Mouse (Mus musculus) embryonic facial prominence, embryonic 15.5 days (tissue): ENCODE data around the gene Trim29. TPM values are rescaled to one million over a fixed set of nuclear protein-coding genes. Genes with fewer than 3 reads are reported as not detected.

Experiments
- ATAC-seq: fragments of 200-750 bp; cut with Nextera tagmentation; 2 replicates; pipeline ENCODE4 v1.8.0; 2017; ENCODE audit warnings: low read depth, moderate TSS enrichment; ENCODE audit not compliant: insufficient number of reproducible peaks, low FRiP score, low TSS enrichment
- H3K27ac ChIP-seq: fragments of 300-500 bp; sonication (generic); replicated peaks from 2 replicates; pipeline ENCODE4 v1.5.1; 2015; ENCODE audit warnings: mild to moderate bottlenecking, inconsistent platforms
- H3K27me3 ChIP-seq: fragments of 300-500 bp; sonication (generic); 2 replicates; pipeline ENCODE4 v1.6.1; 2015; ENCODE audit warnings: inconsistent platforms
- H3K36me3 ChIP-seq: fragments of 300-500 bp; sonication (generic); 2 replicates; pipeline ENCODE4 v1.6.1; 2015; ENCODE audit warnings: mild to moderate bottlenecking, inconsistent platforms
- H3K4me1 ChIP-seq: fragments of 300-500 bp; sonication (generic); 2 replicates; pipeline ENCODE4 v1.6.1; 2015; ENCODE audit warnings: inconsistent platforms
- H3K4me2 ChIP-seq: fragments of 300-500 bp; sonication (generic); replicated peaks from 2 replicates; pipeline ENCODE4 v1.6.1; 2015; ENCODE audit warnings: mild to moderate bottlenecking, inconsistent platforms
- H3K4me3 ChIP-seq: fragments of 300-500 bp; sonication (generic); replicated peaks from 2 replicates; pipeline ENCODE4 v1.5.1; 2015; ENCODE audit warnings: mild to moderate bottlenecking, inconsistent platforms
- H3K9ac ChIP-seq: fragments of 300-500 bp; sonication (generic); 2 replicates; pipeline ENCODE4 v1.6.1; 2015; ENCODE audit warnings: inconsistent platforms
- H3K9me3 ChIP-seq: fragments of 300-500 bp; sonication (generic); replicated peaks from 2 replicates; pipeline ENCODE4 v1.6.1; 2016; ENCODE audit warnings: inconsistent platforms
- WGBS: fragments of 180-500 bp; shearing (Covaris S2); methylation state at CpG from one replicate; pipeline ENCODE4 v1.1.7; 2015; 5-methylcytosine and 5-hydroxymethylcytosine counted together
- polyA plus RNA-seq: library from polyadenylated mRNA; unstranded; fragments of >200 nt; fragmentation: Nextera tagmentation; extraction: Ambion mirVana; gene quantifications from 2 replicates; pipeline ENCODE4 v1.2.1, GENCODE M21; 2015

The Trim29 gene
- polyA plus RNA-seq, 1 experiment from 2014 or later = 142 TPM

DNA sequence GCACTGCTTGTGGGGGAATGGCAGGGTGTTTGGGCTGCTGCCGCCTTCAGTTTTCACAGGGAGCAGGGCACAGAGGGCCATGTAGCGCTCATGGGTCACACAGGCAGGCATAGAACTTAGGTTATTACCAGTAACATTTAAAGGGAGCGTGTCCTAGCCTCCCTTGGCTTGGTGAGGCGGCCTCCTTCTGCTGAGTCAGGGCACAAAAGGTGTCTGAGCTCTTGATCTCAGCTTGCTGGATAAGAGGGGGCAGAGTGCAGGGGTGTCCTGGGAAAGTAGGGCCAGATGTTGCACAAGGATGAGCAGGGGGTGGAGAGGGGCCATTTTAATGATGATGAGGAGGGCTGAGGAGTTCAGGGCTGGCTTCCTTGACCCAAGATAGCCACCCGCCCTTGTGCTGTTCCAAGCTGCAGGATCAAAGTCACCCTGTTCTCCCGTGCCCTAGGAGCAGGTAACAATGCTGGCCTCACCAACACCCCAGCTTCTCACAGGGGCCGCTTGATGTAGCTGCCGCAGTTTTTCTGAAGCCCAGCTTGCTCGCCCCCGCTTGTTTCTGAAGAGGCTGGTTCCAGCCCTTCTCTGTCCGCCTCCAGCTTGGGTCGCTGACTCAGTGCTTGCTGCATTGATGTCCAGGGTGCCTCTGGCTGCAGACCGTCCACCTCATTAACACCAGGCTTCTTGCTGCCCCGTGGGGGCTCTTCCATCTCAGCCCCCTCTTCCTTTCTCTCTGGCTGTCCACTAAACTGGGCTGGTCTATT is 38.7 kb upstream of the Trim29 start:
- H3K27ac ChIP-seq = no peak overlapping the region
- no peak overlapping the region for H3K4me3 ChIP-seq
- 71% methylated on average over 14 of the region's 14 CpGs for WGBS
- no peaks in the 10 kb centered on the region for H3K36me3 ChIP-seq
- H3K9ac ChIP-seq = no peak overlapping the region
- peaks cover 22% of the 10 kb centered on the region for H3K4me1 ChIP-seq
- H3K4me2 ChIP-seq = no peak overlapping the region
- peaks cover 15% of the 10 kb centered on the region for H3K27me3 ChIP-seq
- ATAC-seq = no peak
- no peaks in the 10 kb centered on the region for H3K9me3 ChIP-seq

DNA sequence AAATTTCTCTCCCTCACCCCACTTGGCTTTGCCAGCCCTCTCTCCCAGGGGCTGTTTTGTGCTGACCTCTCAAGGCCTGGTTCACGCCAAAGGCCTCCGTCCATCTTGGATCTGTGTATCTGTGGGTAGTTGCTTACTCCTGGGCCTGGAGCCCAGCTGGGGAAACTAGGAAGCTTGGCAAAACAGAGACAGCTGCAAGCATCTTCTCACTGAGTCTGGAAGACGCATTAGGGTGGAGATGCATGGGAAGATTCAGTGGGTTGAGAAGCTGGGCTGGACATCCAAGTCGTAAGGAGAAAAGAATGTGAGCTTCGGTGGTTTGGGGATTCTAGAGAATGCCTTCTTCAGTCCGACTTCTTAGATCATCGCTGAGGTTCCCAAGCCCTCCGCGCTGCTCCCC is 36.9 kb upstream of the Trim29 start:
- Histone ChIP-seq H3K4me2 (no peak overlapping the region), H3K27ac (no peak overlapping the region), H3K9ac (no peak overlapping the region), H3K4me3 (no peak overlapping the region), H3K27me3 (peaks cover 15% of the 10 kb centered on the region), H3K36me3 (no peaks in the 10 kb centered on the region), H3K9me3 (no peaks in the 10 kb centered on the region), H3K4me1 (peaks cover 22% of the 10 kb centered on the region)
- ATAC-seq = no peak
- 71% methylated on average over 9 of the region's 9 CpGs for WGBS

DNA sequence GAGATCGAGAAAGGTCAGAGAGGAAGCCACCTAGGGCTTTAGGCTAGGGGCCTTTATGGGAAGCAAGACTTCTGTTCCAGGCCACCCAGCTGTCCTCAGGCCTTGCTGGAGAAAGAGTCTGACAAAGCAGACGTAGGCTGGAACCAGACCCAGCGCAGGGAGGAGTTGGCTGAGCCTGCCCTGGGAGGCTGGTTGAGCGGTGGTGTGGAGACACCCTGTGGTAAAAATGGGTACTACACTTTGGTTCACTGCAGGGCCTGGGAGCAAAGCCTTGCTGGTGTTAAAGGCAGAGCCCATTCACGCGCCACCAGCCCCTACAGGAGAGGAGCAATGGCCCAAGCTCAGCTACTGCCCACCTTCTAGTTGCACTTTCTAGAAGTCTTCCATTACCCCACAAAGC is 26.4 kb upstream of the Trim29 start:
- no peak overlapping the region for H3K27ac ChIP-seq
- H3K4me2 ChIP-seq = no peak overlapping the region
- peak; percentile 82 for ATAC-seq
- no peaks in the 10 kb centered on the region for H3K9me3 ChIP-seq
- no peaks in the 10 kb centered on the region for H3K27me3 ChIP-seq
- WGBS = 6% methylated on average over 6 of the region's 6 CpGs
- H3K9ac ChIP-seq = 0 out of 2 replicates have a peak overlapping the region, but pooled peaks have one; percentile 1
- H3K4me1 ChIP-seq = peaks cover 27% of the 10 kb centered on the region
- no peak overlapping the region for H3K4me3 ChIP-seq
- no peaks in the 10 kb centered on the region for H3K36me3 ChIP-seq

DNA sequence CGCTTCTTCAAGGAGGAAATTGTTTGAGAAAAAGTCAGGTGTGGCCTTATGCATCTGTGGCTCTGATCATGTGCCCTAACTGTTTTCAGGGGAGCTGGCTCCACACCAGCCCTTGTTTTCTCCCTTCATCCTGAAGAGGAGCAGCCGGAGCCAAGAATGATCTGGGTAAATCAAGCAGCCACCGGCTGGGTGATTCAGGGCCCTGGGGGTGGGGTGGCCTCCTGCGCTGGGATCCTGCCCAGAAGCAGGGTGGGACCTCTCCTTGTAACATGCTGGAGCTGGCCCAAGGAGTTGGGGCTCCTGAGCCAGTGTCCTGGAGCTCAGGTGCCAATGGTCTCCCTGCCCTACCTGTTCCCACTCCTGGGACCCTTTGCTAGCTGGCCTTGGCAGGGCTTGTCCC is 25.4 kb upstream of the Trim29 start:
- 65% methylated on average over 4 of the region's 4 CpGs for WGBS
- no peaks in the 10 kb centered on the region for H3K36me3 ChIP-seq
- H3K4me3 ChIP-seq = no peak overlapping the region
- ATAC-seq = no peak
- no peak overlapping the region for H3K27ac ChIP-seq
- H3K4me2 ChIP-seq = no peak overlapping the region
- H3K27me3 ChIP-seq = no peaks in the 10 kb centered on the region
- no peaks in the 10 kb centered on the region for H3K9me3 ChIP-seq
- H3K4me1 ChIP-seq = peaks cover 27% of the 10 kb centered on the region
- no peak overlapping the region for H3K9ac ChIP-seq

DNA sequence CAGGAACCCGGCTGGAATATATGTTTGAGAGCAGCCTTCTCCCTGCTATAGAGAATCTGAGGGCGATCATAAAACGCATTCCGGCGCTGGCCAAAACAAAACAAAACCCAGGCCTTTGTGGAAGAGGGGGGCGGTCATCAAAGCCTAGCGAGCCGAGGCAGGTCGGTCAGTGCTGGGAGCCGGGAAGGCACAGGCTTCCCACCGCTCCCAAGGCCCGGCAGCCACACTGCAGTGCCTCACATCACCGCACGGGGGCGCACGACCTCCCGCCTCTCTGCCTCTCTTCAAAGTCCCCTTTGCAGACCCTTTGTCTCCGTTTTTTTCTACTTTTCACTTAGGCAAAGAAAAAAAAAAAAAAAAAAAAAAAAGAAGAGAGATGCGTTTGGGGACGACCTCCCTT is 23.8 kb upstream of the Trim29 start:
- Histone ChIP-seq H3K27me3 (no peaks in the 10 kb centered on the region), H3K4me2 (peak overlapping the region; percentile 36), H3K36me3 (no peaks in the 10 kb centered on the region), H3K9me3 (no peaks in the 10 kb centered on the region), H3K27ac (no peak overlapping the region), H3K4me3 (0 out of 2 replicates have a peak overlapping the region, but pooled peaks have one; percentile 18), H3K9ac (no peak overlapping the region), H3K4me1 (peaks cover 27% of the 10 kb centered on the region)
- no peak for ATAC-seq
- WGBS = 2% methylated on average over 20 of the region's 20 CpGs

DNA sequence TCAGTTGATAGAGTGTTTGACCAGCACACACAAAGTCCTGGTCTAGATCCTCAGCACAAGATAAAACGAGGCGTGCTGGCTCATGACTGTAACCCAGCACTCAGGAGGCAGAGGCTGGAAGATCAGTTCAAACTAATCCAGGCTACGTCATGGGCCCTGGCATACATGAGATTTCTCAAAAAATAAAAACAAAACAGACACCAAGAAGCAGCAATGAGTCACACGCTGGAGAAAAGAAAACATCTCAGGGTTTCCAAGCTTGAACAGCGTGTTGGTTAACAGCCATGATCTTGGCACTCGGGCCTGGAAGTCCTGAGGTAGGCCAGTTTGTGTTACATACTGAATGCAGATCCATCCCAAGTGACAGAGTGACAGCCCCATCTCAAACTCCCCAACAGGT is 17.6 kb upstream of the Trim29 start:
- Histone ChIP-seq H3K9me3 (no peaks in the 10 kb centered on the region), H3K4me3 (no peak overlapping the region), H3K27ac (no peak overlapping the region), H3K4me1 (no peaks in the 10 kb centered on the region), H3K9ac (no peak overlapping the region), H3K4me2 (no peak overlapping the region), H3K36me3 (no peaks in the 10 kb centered on the region), H3K27me3 (no peaks in the 10 kb centered on the region)
- no peak for ATAC-seq
- 73% methylated on average over 6 of the region's 6 CpGs for WGBS

DNA sequence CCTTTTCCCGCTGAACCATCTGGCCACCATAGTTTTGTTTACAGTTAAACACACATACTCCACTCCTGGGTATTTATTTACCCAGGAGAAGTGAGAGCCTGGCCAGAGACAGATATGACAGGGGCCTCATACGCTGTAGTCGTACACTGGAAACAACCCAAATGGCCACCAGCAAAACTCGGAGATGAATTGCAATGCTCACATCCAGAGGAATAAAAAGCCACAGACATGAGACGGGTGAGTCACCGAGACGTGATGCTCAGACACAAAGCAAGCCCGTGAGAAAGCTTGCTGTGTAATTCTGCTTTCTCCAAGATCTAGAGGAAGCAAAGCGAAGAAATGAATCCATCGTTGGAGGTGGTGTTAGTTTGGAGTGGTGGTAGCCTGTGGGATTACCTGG is 10.3 kb upstream of the Trim29 start:
- Histone ChIP-seq H3K4me1 (0 out of 2 replicates have a peak, but pooled peaks cover 4% of the 10 kb centered on the region), H3K4me3 (no peak overlapping the region), H3K9ac (no peak overlapping the region), H3K9me3 (no peaks in the 10 kb centered on the region), H3K4me2 (no peak overlapping the region), H3K36me3 (no peaks in the 10 kb centered on the region), H3K27ac (no peak overlapping the region), H3K27me3 (no peaks in the 10 kb centered on the region)
- ATAC-seq = no peak
- WGBS = 48% methylated on average over 10 of the region's 10 CpGs

DNA sequence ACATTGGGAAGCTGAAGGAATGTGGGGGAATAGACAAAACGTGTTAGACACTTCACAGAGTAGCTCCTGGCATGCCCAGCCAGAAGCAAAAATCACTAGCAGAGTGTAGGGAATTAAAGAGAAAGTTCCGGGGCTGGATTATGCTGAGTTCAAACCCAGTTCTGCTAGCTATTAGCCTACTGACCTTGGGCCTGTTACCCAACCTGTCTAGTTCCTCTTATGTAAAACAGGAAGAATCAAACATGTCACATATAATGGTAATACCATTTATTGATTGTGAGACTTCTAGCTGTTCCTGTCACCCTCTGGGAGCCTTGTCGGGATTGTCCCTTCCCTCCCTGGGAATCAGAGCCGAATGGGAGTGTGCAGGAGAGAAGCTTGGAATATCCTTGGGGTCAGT is 7.7 kb upstream of the Trim29 start:
- no peak overlapping the region for H3K9ac ChIP-seq
- no peak overlapping the region for H3K4me2 ChIP-seq
- ATAC-seq = no peak
- no peak overlapping the region for H3K27ac ChIP-seq
- 51% methylated on average over 4 of the region's 4 CpGs for WGBS
- H3K4me1 ChIP-seq = 0 out of 2 replicates have a peak, but pooled peaks cover 4% of the 10 kb centered on the region
- H3K9me3 ChIP-seq = no peaks in the 10 kb centered on the region
- H3K36me3 ChIP-seq = no peaks in the 10 kb centered on the region
- no peaks in the 10 kb centered on the region for H3K27me3 ChIP-seq
- no peak overlapping the region for H3K4me3 ChIP-seq

DNA sequence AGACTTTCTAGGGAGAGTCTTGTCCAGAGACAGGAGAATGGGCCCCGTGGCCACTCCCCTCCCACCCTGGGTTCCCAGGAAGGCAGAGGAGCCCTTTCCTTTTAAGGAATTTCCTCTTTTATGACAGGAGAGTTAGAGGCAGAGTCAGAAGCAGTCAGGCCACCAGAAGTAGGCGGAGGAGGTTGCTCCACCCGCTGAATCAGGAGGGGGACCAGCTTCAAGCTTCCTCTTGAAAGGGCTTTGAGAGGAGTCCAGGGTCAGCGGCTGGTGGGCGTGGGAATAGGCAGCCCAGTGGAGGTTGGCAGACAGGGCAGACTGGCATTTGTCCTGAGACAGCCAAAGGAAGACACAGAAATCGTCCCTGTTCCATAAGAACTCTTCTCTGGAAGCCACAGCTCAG is 4.8 kb upstream of the Trim29 start:
- Histone ChIP-seq H3K4me2 (no peak overlapping the region), H3K27me3 (no peaks in the 10 kb centered on the region), H3K4me1 (0 out of 2 replicates have a peak, but pooled peaks cover 4% of the 10 kb centered on the region), H3K27ac (no peak overlapping the region), H3K36me3 (no peaks in the 10 kb centered on the region), H3K4me3 (no peak overlapping the region), H3K9me3 (no peaks in the 10 kb centered on the region), H3K9ac (no peak overlapping the region)
- no peak for ATAC-seq
- WGBS = 56% methylated on average over 6 of the region's 6 CpGs

DNA sequence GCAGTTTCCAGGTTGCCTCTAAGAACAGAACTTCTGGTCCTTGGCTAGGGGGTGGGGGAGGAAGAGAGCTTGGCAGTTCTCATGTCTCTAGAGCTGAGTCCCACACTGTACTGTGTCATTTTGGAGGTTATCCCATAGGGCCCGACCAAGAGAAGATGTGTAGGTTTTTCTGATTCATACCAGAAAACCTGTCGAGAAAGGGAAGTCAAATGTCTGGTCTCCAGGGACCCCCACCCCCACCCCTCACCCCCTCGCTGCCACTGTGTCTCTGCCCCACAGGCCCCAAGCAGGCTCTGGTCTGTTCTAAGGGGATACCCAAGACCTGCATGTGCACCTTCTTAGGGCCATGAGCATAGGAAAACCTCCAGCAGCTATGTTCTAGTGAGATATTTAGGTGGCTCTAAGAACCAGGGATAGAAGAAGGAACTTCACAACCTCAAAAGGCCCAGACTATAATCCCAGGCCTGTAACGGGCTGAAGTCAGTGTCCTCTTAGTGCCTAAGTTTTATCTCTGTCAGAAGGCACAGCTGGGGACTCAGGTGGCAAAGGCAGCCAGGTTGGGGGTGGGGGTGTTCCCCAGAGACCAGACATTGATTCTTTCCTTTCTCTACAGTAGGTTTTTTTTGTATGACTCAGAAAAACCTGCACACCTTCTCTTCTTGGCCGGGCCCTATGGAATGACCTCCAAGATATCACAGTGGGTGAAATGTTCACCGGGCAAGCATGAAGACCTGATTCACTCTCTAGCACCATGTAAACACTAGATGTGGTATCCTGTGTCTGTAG is 1.4 kb upstream of the Trim29 start:
- Histone ChIP-seq H3K27ac (no peak overlapping the region), H3K9ac (no peak overlapping the region), H3K4me3 (no peak overlapping the region), H3K4me1 (no peaks in the 10 kb centered on the region), H3K4me2 (no peak overlapping the region), H3K27me3 (no peaks in the 10 kb centered on the region), H3K36me3 (no peaks in the 10 kb centered on the region), H3K9me3 (no peaks in the 10 kb centered on the region)
- 84% methylated on average over 6 of the region's 6 CpGs for WGBS
- ATAC-seq = no peak

DNA sequence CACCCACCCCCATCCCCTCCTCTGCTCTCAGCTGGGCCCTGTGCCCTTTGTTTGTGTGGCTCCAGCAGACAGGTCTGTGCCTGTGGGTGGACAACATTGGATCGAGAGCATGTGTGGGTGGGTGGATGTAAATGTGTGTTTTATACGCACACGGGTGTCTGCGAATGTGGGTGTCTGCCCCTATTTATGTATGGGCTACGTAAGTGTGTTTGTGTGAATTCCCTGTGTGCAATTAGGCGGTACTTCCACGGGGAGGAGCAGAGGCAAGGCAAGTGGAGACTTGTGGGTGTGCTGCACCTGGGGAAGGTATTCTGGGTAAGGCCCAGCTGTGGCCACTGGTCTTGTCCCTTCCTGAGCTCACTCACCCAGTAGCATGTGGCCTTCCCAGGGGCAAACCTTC is 1.5 kb downstream of the Trim29 start:
- no peak overlapping the region for H3K9ac ChIP-seq
- peaks cover 7% of the 10 kb centered on the region; the same call in 1 of the 2 replicates for H3K4me1 ChIP-seq
- H3K36me3 ChIP-seq = no peaks in the 10 kb centered on the region
- H3K4me2 ChIP-seq = peak overlapping the region; percentile 39
- no peak for ATAC-seq
- peak overlapping the region; percentile 71 for H3K27ac ChIP-seq
- peak overlapping the region; percentile 41 for H3K4me3 ChIP-seq
- H3K9me3 ChIP-seq = no peaks in the 10 kb centered on the region
- WGBS = 69% methylated on average over 7 of the region's 7 CpGs
- H3K27me3 ChIP-seq = no peaks in the 10 kb centered on the region
